Mouse (Mus musculus): Measurements from ENCODE around the gene Nmb. TPM values are rescaled to one million over a fixed set of nuclear protein-coding genes. Genes with fewer than 3 reads are reported as not detected.

Gene Nmb
- polyA plus RNA-seq, 1 experiment from 2014 or later, result 9.1 TPM

- peaks cover 95% of the 10 kb centered on the region for H3K36me3 ChIP-seq
- no peak overlapping the region for H3K27ac ChIP-seq
- no peak overlapping the region for H3K4me3 ChIP-seq
- peaks cover 13% of the 10 kb centered on the region for H3K4me1 ChIP-seq
- 96% methylated on average over 15 of the region's 15 CpGs for WGBS
- DNase-seq (ENCODE audit: low spot score), result no peak
- no peaks in the 10 kb centered on the region for H3K27me3 ChIP-seq (ENCODE audit: low read depth, poor library complexity, severe bottlenecking)
- H3K9me3 ChIP-seq (replicated peaks), result no peaks in the 10 kb centered on the region
These were observed 11.7 kb downstream of the Nmb start for GRCm38 (mm10) chr7:80893086-80893752.

GRCm38 (mm10) chr7:80889841-80890241, 15.0 kb downstream of the Nmb start:
- no peaks in the 10 kb centered on the region for H3K9me3 ChIP-seq (replicated peaks)
- DNase-seq (ENCODE audit: low spot score), result no peak
- H3K27me3 ChIP-seq (ENCODE audit: low read depth, poor library complexity, severe bottlenecking), result no peaks in the 10 kb centered on the region
- peak overlapping the region; percentile 79 for H3K27ac ChIP-seq
- peaks cover 13% of the 10 kb centered on the region for H3K4me1 ChIP-seq
- H3K36me3 ChIP-seq, result peaks cover 62% of the 10 kb centered on the region
- WGBS, result 83% methylated on average over 13 of the region's 13 CpGs
- no peak overlapping the region for H3K4me3 ChIP-seq

GRCm38 (mm10) chr7:80889021-80889511, 15.8 kb downstream of the Nmb start:
- peak; percentile 75 for DNase-seq (ENCODE audit: low spot score)
- Histone ChIP-seq H3K27me3 (ENCODE audit: low read depth, poor library complexity, severe bottlenecking) (no peaks in the 10 kb centered on the region), H3K4me1 (peaks cover 13% of the 10 kb centered on the region), H3K4me3 (no peak overlapping the region), H3K9me3 (replicated peaks) (no peaks in the 10 kb centered on the region), H3K36me3 (peaks cover 54% of the 10 kb centered on the region), H3K27ac (peak overlapping the region; percentile 79)
- WGBS, result 47% methylated on average over 9 of the region's 9 CpGs

GRCm38 (mm10) chr7:80888595-80888994, 16.3 kb downstream of the Nmb start:
- no peak for DNase-seq (ENCODE audit: low spot score)
- peak overlapping the region; percentile 79; the same call in 1 of the 2 replicates for H3K27ac ChIP-seq
- peaks cover 13% of the 10 kb centered on the region for H3K4me1 ChIP-seq
- no peak overlapping the region for H3K4me3 ChIP-seq
- 80% methylated on average over 7 of the region's 7 CpGs for WGBS
- peaks cover 49% of the 10 kb centered on the region for H3K36me3 ChIP-seq
- no peaks in the 10 kb centered on the region for H3K9me3 ChIP-seq (replicated peaks)
- no peaks in the 10 kb centered on the region for H3K27me3 ChIP-seq (ENCODE audit: low read depth, poor library complexity, severe bottlenecking)

- H3K36me3 ChIP-seq, result peaks cover 20% of the 10 kb centered on the region
- no peak overlapping the region for H3K27ac ChIP-seq
- no peak overlapping the region for H3K4me3 ChIP-seq
- 11% methylated on average over 1 of the region's 1 CpGs for WGBS
- no peak for DNase-seq (ENCODE audit: low spot score)
- H3K9me3 ChIP-seq (replicated peaks), result no peaks in the 10 kb centered on the region
- peaks cover 19% of the 10 kb centered on the region for H3K4me1 ChIP-seq
- no peaks in the 10 kb centered on the region for H3K27me3 ChIP-seq (ENCODE audit: low read depth, poor library complexity, severe bottlenecking)
These were observed 19.2 kb downstream of the Nmb start for GRCm38 (mm10) chr7:80885666-80886065.

GRCm38 (mm10) chr7:80882830-80883505, 21.9 kb downstream of the Nmb start:
- peak; percentile 64 for DNase-seq (ENCODE audit: low spot score)
- 23% methylated on average over 14 of the region's 14 CpGs for WGBS
- Histone ChIP-seq H3K27ac (no peak overlapping the region), H3K4me3 (peak overlapping the region; percentile 21; the same call in 1 of the 2 replicates), H3K9me3 (replicated peaks) (no peaks in the 10 kb centered on the region), H3K27me3 (ENCODE audit: low read depth, poor library complexity, severe bottlenecking) (no peaks in the 10 kb centered on the region), H3K4me1 (peaks cover 6% of the 10 kb centered on the region), H3K36me3 (peaks cover 9% of the 10 kb centered on the region)

- H3K27me3 ChIP-seq (ENCODE audit: low read depth, poor library complexity, severe bottlenecking), result peaks cover 19% of the 10 kb centered on the region
- 45% methylated on average over 37 of the region's 37 CpGs for WGBS
- DNase-seq (ENCODE audit: low spot score), result no peak
These were observed 29.1 kb downstream of the Nmb start for GRCm38 (mm10) chr7:80875727-80876126.

GRCm38 (mm10) chr7:80873631-80874030, 31.2 kb downstream of the Nmb start:
- Histone ChIP-seq H3K27me3 (ENCODE audit: low read depth, poor library complexity, severe bottlenecking) (peaks cover 19% of the 10 kb centered on the region), H3K9me3 (replicated peaks) (no peaks in the 10 kb centered on the region), H3K4me3 (no peak overlapping the region), H3K36me3 (peaks cover 97% of the 10 kb centered on the region), H3K4me1 (no peaks in the 10 kb centered on the region), H3K27ac (no peak overlapping the region)
- WGBS, result 99% methylated on average over 2 of the region's 2 CpGs
- no peak for DNase-seq (ENCODE audit: low spot score)

More at GRCm38 (mm10) chr7:80875727-80876126, 29.1 kb downstream of the Nmb start:
- Histone ChIP-seq H3K9me3 (replicated peaks) (no peaks in the 10 kb centered on the region), H3K4me1 (no peaks in the 10 kb centered on the region), H3K4me3 (no peak overlapping the region), H3K36me3 (peaks cover 80% of the 10 kb centered on the region), H3K27ac (no peak overlapping the region)

GRCm38 (mm10) chr7:80873038-80873437, 31.8 kb downstream of the Nmb start:
- DNase-seq (ENCODE audit: low spot score), result no peak
- H3K9me3 ChIP-seq (replicated peaks), result no peaks in the 10 kb centered on the region
- no peak overlapping the region for H3K27ac ChIP-seq
- no peaks in the 10 kb centered on the region for H3K4me1 ChIP-seq
- H3K27me3 ChIP-seq (ENCODE audit: low read depth, poor library complexity, severe bottlenecking), result peaks cover 19% of the 10 kb centered on the region
- H3K4me3 ChIP-seq, result no peak overlapping the region
- peaks cover 99% of the 10 kb centered on the region for H3K36me3 ChIP-seq
- 88% methylated on average over 5 of the region's 5 CpGs for WGBS

GRCm38 (mm10) chr7:80868686-80869085, 36.2 kb downstream of the Nmb start:
- Histone ChIP-seq H3K4me1 (0 out of 2 replicates have a peak, but pooled peaks cover 7% of the 10 kb centered on the region), H3K9me3 (replicated peaks) (no peaks in the 10 kb centered on the region), H3K27ac (no peak overlapping the region), H3K36me3 (peaks cover 99% of the 10 kb centered on the region), H3K4me3 (no peak overlapping the region), H3K27me3 (ENCODE audit: low read depth, poor library complexity, severe bottlenecking) (no peaks in the 10 kb centered on the region)
- WGBS, result 98% methylated on average over 2 of the region's 2 CpGs
- no peak for DNase-seq (ENCODE audit: low spot score)

- no peaks in the 10 kb centered on the region for H3K9me3 ChIP-seq (replicated peaks)
- DNase-seq (ENCODE audit: low spot score), result no peak
- H3K27me3 ChIP-seq (ENCODE audit: low read depth, poor library complexity, severe bottlenecking), result no peaks in the 10 kb centered on the region
- H3K4me1 ChIP-seq, result peaks cover 25% of the 10 kb centered on the region
- WGBS, result 84% methylated on average over 7 of the region's 7 CpGs
- no peak overlapping the region for H3K4me3 ChIP-seq
- H3K36me3 ChIP-seq, result peaks cover 88% of the 10 kb centered on the region
- no peak overlapping the region for H3K27ac ChIP-seq
These were observed 38.2 kb downstream of the Nmb start for GRCm38 (mm10) chr7:80866514-80867147.

- WGBS, result 87% methylated on average over 7 of the region's 7 CpGs
- DNase-seq (ENCODE audit: low spot score), result no peak
- peaks cover 78% of the 10 kb centered on the region for H3K36me3 ChIP-seq
- no peak overlapping the region for H3K4me3 ChIP-seq
- peaks cover 29% of the 10 kb centered on the region for H3K4me1 ChIP-seq
- H3K27me3 ChIP-seq (ENCODE audit: low read depth, poor library complexity, severe bottlenecking), result no peaks in the 10 kb centered on the region
- H3K9me3 ChIP-seq (replicated peaks), result no peaks in the 10 kb centered on the region
- no peak overlapping the region for H3K27ac ChIP-seq
These were observed 39.4 kb downstream of the Nmb start for GRCm38 (mm10) chr7:80865521-80865920.

GRCm38 (mm10) chr7:80864831-80865230, 40.0 kb downstream of the Nmb start:
- Histone ChIP-seq H3K9me3 (replicated peaks) (no peaks in the 10 kb centered on the region), H3K27me3 (ENCODE audit: low read depth, poor library complexity, severe bottlenecking) (no peaks in the 10 kb centered on the region), H3K36me3 (peaks cover 71% of the 10 kb centered on the region), H3K4me3 (no peak overlapping the region; the same call in 1 of the 2 replicates), H3K27ac (no peak overlapping the region), H3K4me1 (peaks cover 33% of the 10 kb centered on the region)
- 81% methylated on average over 8 of the region's 8 CpGs for WGBS
- DNase-seq (ENCODE audit: low spot score), result no peak
